Mouse (Mus musculus) hindbrain, embryonic 10.5 days (tissue): ENCODE results near the gene Retreg3. TPM values are rescaled to one million over a fixed set of nuclear protein-coding genes. Genes with fewer than 3 reads are reported as not detected.

ENCODE experiments used
- DNase-seq: peaks from one replicate; pipeline ENCODE4 v3.0.0-alpha.2; 2017; ENCODE audit warnings: low spot score
- H3K27ac ChIP-seq: fragments of 300-500 bp; sonication (generic); 2 replicates; pipeline ENCODE4 v1.5.1; 2016; ENCODE audit warnings: mild to moderate bottlenecking, moderate library complexity
- H3K27me3 ChIP-seq: fragments of 300-500 bp; sonication (generic); 2 replicates; pipeline ENCODE4 v1.6.1; 2016; ENCODE audit warnings: mild to moderate bottlenecking; ENCODE audit not compliant: poor library complexity, insufficient read depth, severe bottlenecking
- H3K36me3 ChIP-seq: fragments of 300-500 bp; sonication (generic); 2 replicates; pipeline ENCODE4 v1.6.1; 2016; ENCODE audit warnings: mild to moderate bottlenecking, moderate library complexity
- H3K4me1 ChIP-seq: fragments of 300-500 bp; sonication (generic); replicated peaks from 2 replicates; pipeline ENCODE4 v1.6.1; 2016; ENCODE audit warnings: mild to moderate bottlenecking
- H3K4me3 ChIP-seq: fragments of 300-500 bp; sonication (generic); 2 replicates; pipeline ENCODE4 v1.5.1; 2016; ENCODE audit warnings: mild to moderate bottlenecking, moderate library complexity
- H3K9me3 ChIP-seq: fragments of 300-500 bp; sonication (generic); 2 replicates; pipeline ENCODE4 v1.6.1; 2016; ENCODE audit warnings: mild to moderate bottlenecking, moderate library complexity
- WGBS: fragments of 180-500 bp; shearing (Covaris S2); methylation state at CpG from one replicate; pipeline ENCODE4 v1.1.7; 2016; 5-methylcytosine and 5-hydroxymethylcytosine counted together
- polyA plus RNA-seq: library from polyadenylated mRNA; unstranded; fragments of >200 nt; fragmentation: Nextera tagmentation; extraction: Ambion mirVana; gene quantifications from 2 replicates; pipeline ENCODE4 v1.2.1, GENCODE M21; 2016

Gene Retreg3
- polyA plus RNA-seq, 1 experiment from 2014 or later, result 21.2 TPM

- no peak for DNase-seq
These were observed 24.8 kb downstream of the Retreg3 start for GRCm38 (mm10) chr11:101094930-101095313.

DNA sequence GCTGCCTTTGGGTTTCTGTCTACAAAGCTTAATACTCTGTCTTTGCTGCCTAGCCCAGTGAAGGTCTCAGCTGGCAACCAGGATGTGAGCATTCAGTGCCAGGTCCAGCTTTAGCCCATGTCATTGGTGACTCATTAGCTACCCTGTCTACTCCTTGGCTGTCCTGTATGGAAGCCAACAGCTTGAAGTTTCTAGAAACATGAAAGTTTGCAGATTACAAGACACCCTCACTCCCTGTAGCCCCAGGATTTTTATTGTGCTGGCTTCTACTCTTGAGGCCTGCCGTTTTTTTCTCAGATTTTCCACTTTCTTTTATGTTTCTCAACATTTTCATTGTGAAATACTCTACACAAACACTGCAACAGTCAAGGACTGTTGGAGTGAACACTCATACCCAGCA, 29.8 kb downstream of the Retreg3 start:
- Histone ChIP-seq H3K9me3 (no peaks in the 10 kb centered on the region), H3K27me3 (no peaks in the 10 kb centered on the region), H3K4me1 (peaks cover 48% of the 10 kb centered on the region), H3K4me3 (no peak overlapping the region), H3K27ac (no peak overlapping the region), H3K36me3 (peaks cover 76% of the 10 kb centered on the region)
- no peak for DNase-seq
- 93% methylated on average over 1 of the region's 1 CpGs for WGBS

More at GRCm38 (mm10) chr11:101094930-101095313, 24.8 kb downstream of the Retreg3 start:
- peak overlapping the region; percentile 66 for H3K4me3 ChIP-seq
- H3K4me1 ChIP-seq, result peaks cover 27% of the 10 kb centered on the region
- no peaks in the 10 kb centered on the region for H3K9me3 ChIP-seq
- H3K27ac ChIP-seq, result peak overlapping the region; percentile 85
- H3K36me3 ChIP-seq, result peaks cover 81% of the 10 kb centered on the region
- H3K27me3 ChIP-seq, result no peaks in the 10 kb centered on the region
- WGBS, result under 1% methylated on average over 18 of the region's 18 CpGs

GRCm38 (mm10) chr11:101087682-101088055, 32.0 kb downstream of the Retreg3 start:
- peak overlapping the region; percentile 92 for H3K27ac ChIP-seq
- WGBS, result 10% methylated on average over 8 of the region's 8 CpGs
- no peak for DNase-seq
- no peaks in the 10 kb centered on the region for H3K27me3 ChIP-seq
- H3K36me3 ChIP-seq, result peaks cover 63% of the 10 kb centered on the region
- peak overlapping the region; percentile 87 for H3K4me3 ChIP-seq
- H3K9me3 ChIP-seq, result no peaks in the 10 kb centered on the region
- peaks cover 51% of the 10 kb centered on the region for H3K4me1 ChIP-seq

- peak; percentile 91 for DNase-seq
- H3K4me1 ChIP-seq, result peaks cover 55% of the 10 kb centered on the region
These were observed 32.7 kb downstream of the Retreg3 start, which contains the start of gene Mlx for GRCm38 (mm10) chr11:101086756-101087681. TSS of gene Mlx (plus strand) at chr11:101087277.

DNA sequence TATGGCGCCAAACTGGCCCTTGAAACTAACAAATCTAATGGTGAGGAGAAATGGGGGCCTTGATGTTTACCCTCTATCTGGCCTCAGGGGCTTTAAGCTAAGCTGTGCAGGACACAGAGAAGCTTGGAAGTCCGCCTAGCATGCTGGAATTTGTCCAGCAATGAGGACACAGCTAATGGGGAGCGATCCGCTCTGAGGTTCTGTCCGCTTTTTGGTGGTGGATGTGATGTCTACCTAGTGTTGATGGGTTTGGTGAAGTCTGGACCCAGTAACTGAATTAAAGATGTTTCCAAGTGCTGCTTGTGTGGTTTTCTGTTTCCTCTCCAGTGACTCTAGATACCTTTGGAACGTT, 33.4 kb downstream of the Retreg3 start:
- Histone ChIP-seq H3K27me3 (peaks cover 6% of the 10 kb centered on the region), H3K36me3 (peaks cover 50% of the 10 kb centered on the region), H3K27ac (peak overlapping the region; percentile 92), H3K4me1 (peaks cover 62% of the 10 kb centered on the region), H3K9me3 (no peaks in the 10 kb centered on the region), H3K4me3 (peak overlapping the region; percentile 87)
- no peak for DNase-seq
- 81% methylated on average over 6 of the region's 6 CpGs for WGBS

More at GRCm38 (mm10) chr11:101086756-101087681, 32.7 kb downstream of the Retreg3 start, which contains the start of gene Mlx:
- peak within 1 kb of the TSS; percentile 87 for H3K4me3 ChIP-seq
- WGBS, result 3% methylated on average over 52 of the region's 52 CpGs
- peak within 1 kb of the TSS; percentile 92 for H3K27ac ChIP-seq
- no peaks in the 10 kb centered on the region for H3K9me3 ChIP-seq
- H3K36me3 ChIP-seq, result peaks cover 57% of the 10 kb centered on the region
- no peaks in the 10 kb centered on the region for H3K27me3 ChIP-seq

DNA sequence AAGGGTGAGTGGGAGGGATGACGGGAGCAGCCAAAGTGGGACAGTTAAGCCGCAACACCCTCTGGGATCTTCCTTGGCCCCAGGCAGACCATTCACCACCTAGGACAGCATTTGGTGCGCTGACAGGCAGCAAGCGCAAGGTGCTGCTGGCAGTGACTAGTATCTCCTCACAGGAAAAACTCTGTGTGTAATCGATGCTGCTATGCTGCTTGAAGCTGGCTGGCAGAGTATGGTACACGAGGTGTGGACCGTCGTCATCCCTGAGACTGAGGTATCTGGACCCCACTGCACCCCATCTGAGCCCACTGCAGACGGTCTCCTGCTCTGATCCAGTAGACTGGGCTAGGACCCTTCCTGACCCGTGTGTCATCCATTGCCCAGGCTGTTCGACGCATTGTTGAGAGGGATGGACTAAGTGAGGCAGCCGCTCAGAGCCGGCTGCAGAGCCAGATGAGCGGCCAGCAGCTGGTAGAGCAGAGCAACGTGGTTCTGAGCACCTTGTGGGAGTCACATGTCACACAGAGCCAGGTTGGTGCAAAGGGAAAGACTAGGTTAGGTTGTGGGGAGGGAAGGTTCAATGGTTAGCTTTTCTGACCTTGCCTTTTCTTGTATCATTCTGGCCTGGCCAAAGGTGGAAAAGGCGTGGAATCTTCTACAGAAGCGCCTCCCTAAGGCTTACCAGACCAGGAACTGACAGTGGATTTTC, 33.9 kb downstream of the Retreg3 start:
- Histone ChIP-seq H3K27me3 (peaks cover 11% of the 10 kb centered on the region), H3K4me3 (peak overlapping the region; percentile 87; the same call in 1 of the 2 replicates), H3K9me3 (no peaks in the 10 kb centered on the region), H3K27ac (no peak overlapping the region), H3K36me3 (peaks cover 44% of the 10 kb centered on the region), H3K4me1 (peaks cover 63% of the 10 kb centered on the region)
- no peak for DNase-seq
- 92% methylated on average over 18 of the region's 18 CpGs for WGBS

- H3K27me3 ChIP-seq, result peaks cover 20% of the 10 kb centered on the region
- peaks cover 66% of the 10 kb centered on the region for H3K4me1 ChIP-seq
- WGBS, result 93% methylated on average over 12 of the region's 12 CpGs
- DNase-seq, result no peak
- peaks cover 35% of the 10 kb centered on the region for H3K36me3 ChIP-seq
- H3K4me3 ChIP-seq, result no peak overlapping the region
- no peak overlapping the region for H3K27ac ChIP-seq
- H3K9me3 ChIP-seq, result no peaks in the 10 kb centered on the region
These were observed 34.9 kb downstream of the Retreg3 start for GRCm38 (mm10) chr11:101084811-101085210.

- Histone ChIP-seq H3K9me3 (no peaks in the 10 kb centered on the region), H3K27ac (no peak overlapping the region), H3K4me3 (peak overlapping the region; percentile 16; the same call in 1 of the 2 replicates), H3K4me1 (peaks cover 70% of the 10 kb centered on the region), H3K27me3 (peaks cover 26% of the 10 kb centered on the region), H3K36me3 (peaks cover 29% of the 10 kb centered on the region)
- DNase-seq, result no peak
- WGBS, result 81% methylated on average over 14 of the region's 14 CpGs
These were observed 35.4 kb downstream of the Retreg3 start for GRCm38 (mm10) chr11:101084246-101084645.

DNA sequence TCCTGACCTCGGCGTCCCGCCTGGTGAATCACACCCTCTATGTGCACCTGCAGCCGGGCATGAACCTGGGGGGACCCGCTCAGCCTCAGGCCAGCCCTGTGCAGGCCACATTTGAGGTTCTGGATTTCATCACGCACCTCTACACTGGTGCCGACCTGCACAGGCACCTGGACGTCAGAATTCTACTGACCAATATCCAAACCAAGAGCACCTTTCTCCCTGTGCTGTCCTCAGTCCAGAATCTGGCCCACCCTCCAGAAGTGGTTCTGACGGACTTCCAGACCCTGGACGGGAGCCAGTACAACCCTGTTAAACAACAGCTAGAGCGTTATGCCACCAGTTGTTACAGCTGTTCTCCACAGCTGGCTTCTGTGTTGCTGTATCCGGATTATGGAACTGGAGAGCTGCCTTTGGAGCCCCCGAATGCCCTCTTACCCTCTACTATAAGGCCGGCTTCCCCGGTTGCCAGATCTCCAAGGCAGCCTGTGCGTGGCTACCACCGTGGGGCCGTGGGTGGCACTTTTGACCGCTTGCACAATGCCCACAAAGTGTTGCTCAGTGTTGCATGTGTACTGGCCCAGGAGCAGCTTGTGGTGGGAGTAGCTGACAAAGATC, 36.5 kb downstream of the Retreg3 start:
- peaks cover 37% of the 10 kb centered on the region for H3K27me3 ChIP-seq
- H3K27ac ChIP-seq, result peak overlapping the region; percentile 91
- peaks cover 19% of the 10 kb centered on the region for H3K36me3 ChIP-seq
- DNase-seq, result no peak
- no peaks in the 10 kb centered on the region for H3K9me3 ChIP-seq
- peaks cover 64% of the 10 kb centered on the region for H3K4me1 ChIP-seq
- peak overlapping the region; percentile 87 for H3K4me3 ChIP-seq
- 36% methylated on average over 19 of the region's 19 CpGs for WGBS

DNA sequence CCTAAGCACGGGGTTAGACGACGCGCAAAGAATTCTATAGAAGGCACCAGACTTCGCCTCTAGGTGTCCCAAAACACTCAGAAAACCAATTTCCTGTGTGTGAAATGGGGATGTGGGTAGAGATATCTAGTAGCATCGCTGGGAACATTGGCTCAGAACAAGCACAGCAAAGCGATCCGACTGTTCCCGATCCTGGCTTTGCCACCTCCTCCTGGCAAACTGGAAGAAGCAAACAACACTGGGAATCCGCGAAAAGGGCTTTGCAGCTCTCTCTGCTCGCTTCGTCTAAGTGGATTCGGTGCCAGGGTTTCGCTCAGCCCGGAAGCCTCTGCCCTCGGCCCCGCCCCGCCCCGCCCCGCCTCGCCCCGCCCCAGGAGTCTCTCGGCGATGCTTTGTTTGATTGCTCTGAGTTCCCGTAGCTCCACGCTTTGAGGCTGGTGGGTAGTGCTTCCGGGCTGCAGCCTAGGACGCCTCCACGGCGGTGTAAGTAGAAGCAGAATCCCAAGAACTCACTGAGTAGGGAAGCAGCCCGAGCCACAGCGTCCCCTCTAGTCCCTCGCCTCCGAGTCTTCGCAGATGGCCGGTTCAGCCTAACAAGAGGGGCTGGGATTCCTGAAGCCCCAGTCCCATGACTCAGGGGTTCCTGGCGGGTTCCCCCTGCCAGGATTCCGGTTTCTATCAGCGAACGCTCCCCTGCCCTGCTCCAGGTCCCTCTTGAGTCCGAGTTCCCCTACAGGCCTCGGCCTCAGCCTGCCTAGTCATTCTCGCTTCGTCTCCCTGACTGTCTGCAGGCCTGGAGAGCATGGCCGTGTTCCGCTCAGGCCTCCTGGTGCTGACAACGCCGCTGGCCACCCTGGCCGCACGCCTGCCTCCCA, 37.2 kb downstream of the Retreg3 start, which contains the start of gene Coasy:
Gene Coasy, plus strand, starts transcription at position 358 of the 875 bp plus-strand sequence.
- Histone ChIP-seq H3K36me3 (peaks cover 19% of the 10 kb centered on the region), H3K27ac (peak within 1 kb of the TSS; percentile 91), H3K4me1 (peaks cover 57% of the 10 kb centered on the region), H3K9me3 (no peaks in the 10 kb centered on the region), H3K27me3 (peaks cover 44% of the 10 kb centered on the region), H3K4me3 (peak within 1 kb of the TSS; percentile 87)
- DNase-seq, result peak; percentile 96
- under 1% methylated on average over 51 of the region's 51 CpGs for WGBS

- WGBS, result 8% methylated on average over 10 of the region's 10 CpGs
- H3K9me3 ChIP-seq, result no peaks in the 10 kb centered on the region
- peaks cover 26% of the 10 kb centered on the region for H3K36me3 ChIP-seq
- H3K27ac ChIP-seq, result peak overlapping the region; percentile 91
- peak overlapping the region; percentile 87 for H3K4me3 ChIP-seq
- H3K27me3 ChIP-seq, result peaks cover 52% of the 10 kb centered on the region
- H3K4me1 ChIP-seq, result peaks cover 52% of the 10 kb centered on the region
- no peak for DNase-seq
These were observed 38.0 kb downstream of the Retreg3 start for GRCm38 (mm10) chr11:101081659-101082058.

DNA sequence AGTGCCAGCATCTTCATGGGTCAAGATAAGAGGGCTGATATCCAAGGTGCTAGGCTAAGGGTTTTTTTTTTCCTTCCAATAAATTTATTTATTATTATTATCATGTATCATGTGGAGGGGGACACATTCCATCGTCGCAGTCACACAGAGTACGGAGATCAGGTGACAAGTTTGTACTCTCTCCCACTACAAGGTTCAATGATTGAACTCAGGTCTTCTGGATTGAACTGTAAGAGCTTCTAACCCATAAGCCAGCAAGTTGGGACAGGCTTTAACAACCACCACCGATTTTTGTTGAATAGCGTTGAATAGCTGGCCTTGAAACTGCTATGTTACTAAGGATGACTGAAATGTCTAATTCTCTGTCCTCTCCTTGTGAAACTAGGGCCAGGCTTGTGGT, 39.3 kb downstream of the Retreg3 start:
- DNase-seq, result no peak
- Histone ChIP-seq H3K4me3 (no peak overlapping the region), H3K9me3 (no peaks in the 10 kb centered on the region), H3K4me1 (peaks cover 40% of the 10 kb centered on the region), H3K27me3 (peaks cover 61% of the 10 kb centered on the region), H3K36me3 (peaks cover 22% of the 10 kb centered on the region), H3K27ac (no peak overlapping the region)
- WGBS, result 68% methylated on average over 5 of the region's 5 CpGs
